Mouse (Mus musculus) limb, embryonic 15.5 days (tissue): ENCODE measurements at regions not wholly inside any gene's neighbourhood (a gene's known extent, or its start where the extent isn't known, plus 50 kb on each side); places are given as distances from the start of the nearest gene placed in this dataset.

Source experiments
- ATAC-seq: fragments of 200-750 bp; cut with Nextera tagmentation; 2 replicates; pipeline ENCODE4 v1.8.0; 2017; ENCODE audit warnings: low read depth, moderate TSS enrichment; ENCODE audit not compliant: insufficient number of reproducible peaks, low FRiP score, low TSS enrichment
- H3K27ac ChIP-seq: fragments of 300-500 bp; sonication (generic); 2 replicates; pipeline ENCODE4 v1.5.1; 2015; ENCODE audit warnings: moderate library complexity, mild to moderate bottlenecking, inconsistent platforms
- H3K27me3 ChIP-seq: fragments of 300-500 bp; sonication (generic); 2 replicates; pipeline ENCODE4 v1.6.1; 2015; ENCODE audit warnings: inconsistent platforms
- H3K36me3 ChIP-seq: fragments of 300-500 bp; sonication (generic); 2 replicates; pipeline ENCODE4 v1.6.1; 2015; ENCODE audit warnings: inconsistent platforms
- H3K4me1 ChIP-seq: fragments of 300-500 bp; sonication (generic); 2 replicates; pipeline ENCODE4 v1.6.1; 2015; ENCODE audit warnings: inconsistent platforms
- H3K4me2 ChIP-seq: fragments of 300-500 bp; sonication (generic); 2 replicates; pipeline ENCODE4 v1.6.1; 2015; ENCODE audit warnings: mild to moderate bottlenecking, inconsistent platforms
- H3K4me3 ChIP-seq: fragments of 300-500 bp; sonication (generic); 2 replicates; pipeline ENCODE4 v1.5.1; 2015; ENCODE audit warnings: mild to moderate bottlenecking, inconsistent platforms
- H3K9ac ChIP-seq: fragments of 300-500 bp; sonication (generic); 2 replicates; pipeline ENCODE4 v1.6.1; 2015; ENCODE audit warnings: inconsistent platforms
- H3K9me3 ChIP-seq: fragments of 300-500 bp; sonication (generic); 2 replicates; pipeline ENCODE4 v1.6.1; 2016; ENCODE audit warnings: inconsistent platforms
- WGBS: fragments of 180-500 bp; shearing (Covaris S2); methylation state at CpG from one replicate; pipeline ENCODE4 v1.1.7; 2015; 5-methylcytosine and 5-hydroxymethylcytosine counted together

- no peak overlapping the region for H3K4me3 ChIP-seq
- H3K9me3 ChIP-seq, result no peaks in the 10 kb centered on the region
- ATAC-seq, result no peak
- H3K27me3 ChIP-seq, result no peaks in the 10 kb centered on the region
- no peak overlapping the region for H3K27ac ChIP-seq
- 67% methylated on average over 4 of the region's 4 CpGs for WGBS
- no peak overlapping the region for H3K4me2 ChIP-seq
- no peak overlapping the region for H3K9ac ChIP-seq
- H3K4me1 ChIP-seq, result no peaks in the 10 kb centered on the region
- H3K36me3 ChIP-seq, result no peaks in the 10 kb centered on the region
Observed at GRCm38 (mm10) chr10:46185763-46186458, 608.3 kb downstream of the Hace1 start.

DNA sequence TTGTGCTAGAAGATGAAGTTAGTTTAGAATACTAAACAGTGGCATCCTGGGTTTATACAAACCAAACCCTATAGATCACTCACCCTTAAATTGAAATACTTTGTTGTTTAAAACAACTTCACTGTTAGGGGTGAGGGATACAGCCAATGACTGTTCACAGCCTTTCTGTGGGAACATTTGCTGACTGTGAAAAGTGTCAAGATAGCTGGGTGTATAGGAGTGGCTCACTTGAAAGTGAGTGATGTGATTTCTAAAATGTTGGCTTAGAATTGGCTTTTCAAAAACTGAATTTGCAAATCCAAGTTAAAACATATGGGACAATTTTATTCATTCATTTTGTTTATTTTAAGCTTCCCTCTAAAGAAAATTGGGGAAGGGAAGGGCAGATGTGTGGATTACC, 616.5 kb downstream of the Hace1 start:
- ATAC-seq, result no peak
- no peaks in the 10 kb centered on the region for H3K9me3 ChIP-seq
- no peak overlapping the region for H3K4me2 ChIP-seq
- H3K4me3 ChIP-seq, result no peak overlapping the region
- no peaks in the 10 kb centered on the region for H3K27me3 ChIP-seq
- no peaks in the 10 kb centered on the region for H3K4me1 ChIP-seq
- no peak overlapping the region for H3K9ac ChIP-seq
- no peaks in the 10 kb centered on the region for H3K36me3 ChIP-seq
- H3K27ac ChIP-seq, result no peak overlapping the region

GRCm38 (mm10) chr10:46226837-46227402, 649.3 kb downstream of the Hace1 start:
- no peaks in the 10 kb centered on the region for H3K27me3 ChIP-seq
- no peaks in the 10 kb centered on the region for H3K4me1 ChIP-seq
- no peaks in the 10 kb centered on the region for H3K9me3 ChIP-seq
- H3K9ac ChIP-seq, result no peak overlapping the region
- H3K4me3 ChIP-seq, result no peak overlapping the region
- H3K36me3 ChIP-seq, result no peaks in the 10 kb centered on the region
- no peak for ATAC-seq
- no peak overlapping the region for H3K4me2 ChIP-seq
- WGBS, result 77% methylated on average over 7 of the region's 7 CpGs
- H3K27ac ChIP-seq, result no peak overlapping the region

DNA sequence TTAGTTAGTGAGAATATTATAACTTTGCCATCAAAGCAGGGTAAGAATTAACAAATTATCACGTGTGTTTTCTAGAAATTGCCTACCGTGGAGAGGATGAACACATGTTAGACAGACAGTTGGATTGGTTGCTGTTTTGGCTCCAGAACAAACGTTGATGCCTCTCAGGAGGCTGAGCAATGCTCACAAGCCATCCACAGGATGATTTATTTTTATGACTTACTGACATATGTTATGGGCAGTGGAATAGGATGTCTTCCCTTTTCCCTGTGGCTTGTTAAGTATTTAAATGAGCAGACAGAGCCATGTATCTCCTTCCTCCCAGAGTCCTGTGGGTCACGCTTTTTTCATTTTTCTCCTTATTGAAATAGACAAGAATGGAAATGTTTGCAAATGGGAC, 652.0 kb downstream of the Hace1 start:
- H3K4me2 ChIP-seq, result no peak overlapping the region
- no peak overlapping the region for H3K4me3 ChIP-seq
- H3K27me3 ChIP-seq, result no peaks in the 10 kb centered on the region
- 50% methylated on average over 4 of the region's 4 CpGs for WGBS
- H3K36me3 ChIP-seq, result no peaks in the 10 kb centered on the region
- ATAC-seq, result no peak
- no peak overlapping the region for H3K27ac ChIP-seq
- no peak overlapping the region for H3K9ac ChIP-seq
- H3K9me3 ChIP-seq, result no peaks in the 10 kb centered on the region
- no peaks in the 10 kb centered on the region for H3K4me1 ChIP-seq

- ATAC-seq, result no peak
- H3K4me3 ChIP-seq, result no peak overlapping the region
- H3K27ac ChIP-seq, result no peak overlapping the region
- no peaks in the 10 kb centered on the region for H3K36me3 ChIP-seq
- H3K9ac ChIP-seq, result no peak overlapping the region
- H3K4me1 ChIP-seq, result no peaks in the 10 kb centered on the region
- no peak overlapping the region for H3K4me2 ChIP-seq
- WGBS, result 25% methylated on average over 2 of the region's 2 CpGs
- H3K27me3 ChIP-seq, result no peaks in the 10 kb centered on the region
- H3K9me3 ChIP-seq, result no peaks in the 10 kb centered on the region
Observed at GRCm38 (mm10) chr10:46235581-46235980, 658.0 kb downstream of the Hace1 start.

DNA sequence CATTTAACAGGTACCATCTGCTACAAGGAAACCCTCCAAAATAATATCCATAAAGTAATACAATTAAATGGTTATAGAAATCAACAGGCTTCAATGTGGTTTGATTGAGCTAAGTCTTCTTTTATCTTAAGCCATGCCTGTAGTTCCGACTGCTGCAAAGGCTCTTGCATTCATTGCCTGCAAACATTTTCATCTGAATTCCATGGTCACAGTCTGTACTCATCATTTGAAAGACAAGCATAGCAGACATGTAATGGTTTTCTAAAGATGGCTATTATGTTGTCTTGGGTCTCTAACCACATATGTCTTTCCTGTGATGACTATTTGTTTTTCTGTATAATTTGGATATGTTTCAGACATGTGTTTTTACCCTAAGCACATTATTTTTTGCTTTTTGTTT, 677.9 kb downstream of the Hace1 start:
- no peak for ATAC-seq
- Histone ChIP-seq H3K4me1 (no peaks in the 10 kb centered on the region), H3K9ac (no peak overlapping the region), H3K27ac (no peak overlapping the region), H3K9me3 (no peaks in the 10 kb centered on the region), H3K36me3 (no peaks in the 10 kb centered on the region), H3K4me3 (no peak overlapping the region), H3K4me2 (no peak overlapping the region), H3K27me3 (no peaks in the 10 kb centered on the region)
- WGBS, result 82% methylated on average over 1 of the region's 1 CpGs

GRCm38 (mm10) chr10:46269710-46270109, 692.1 kb downstream of the Hace1 start:
- no peak overlapping the region for H3K4me2 ChIP-seq
- H3K4me3 ChIP-seq, result no peak overlapping the region
- ATAC-seq, result no peak
- no peaks in the 10 kb centered on the region for H3K36me3 ChIP-seq
- H3K9me3 ChIP-seq, result no peaks in the 10 kb centered on the region
- no peaks in the 10 kb centered on the region for H3K4me1 ChIP-seq
- H3K27me3 ChIP-seq, result no peaks in the 10 kb centered on the region
- no peak overlapping the region for H3K9ac ChIP-seq
- 93% methylated on average over 1 of the region's 1 CpGs for WGBS
- no peak overlapping the region for H3K27ac ChIP-seq

GRCm38 (mm10) chr10:46273846-46274245, 696.2 kb downstream of the Hace1 start:
- Histone ChIP-seq H3K4me2 (no peak overlapping the region), H3K36me3 (no peaks in the 10 kb centered on the region), H3K4me3 (no peak overlapping the region), H3K27ac (no peak overlapping the region), H3K27me3 (no peaks in the 10 kb centered on the region), H3K4me1 (no peaks in the 10 kb centered on the region), H3K9ac (no peak overlapping the region), H3K9me3 (no peaks in the 10 kb centered on the region)
- no peak for ATAC-seq
- WGBS, result 44% methylated on average over 1 of the region's 1 CpGs

DNA sequence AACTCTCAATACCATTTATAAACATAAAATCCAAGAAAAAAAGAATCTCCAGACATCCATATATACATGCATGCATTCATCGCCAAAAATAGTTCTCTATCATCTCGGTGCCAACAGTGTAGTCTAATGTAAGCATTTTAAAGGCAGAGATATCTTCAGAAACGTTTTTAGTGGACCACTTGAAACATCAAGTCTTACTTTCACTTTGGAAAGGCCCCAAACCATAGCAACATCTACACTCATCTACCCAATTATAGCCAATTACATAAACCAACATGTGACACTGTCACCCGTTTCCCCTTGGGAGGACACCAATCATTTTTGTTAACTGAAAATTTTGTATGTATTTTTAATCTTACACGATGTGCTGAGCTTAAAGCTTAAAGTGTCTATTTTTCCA, 716.7 kb downstream of the Hace1 start:
- WGBS, result 75% methylated on average over 5 of the region's 5 CpGs

GRCm38 (mm10) chr10:46298352-46298751, 720.7 kb downstream of the Hace1 start:
- no peaks in the 10 kb centered on the region for H3K27me3 ChIP-seq
- H3K9me3 ChIP-seq, result no peaks in the 10 kb centered on the region
- H3K4me2 ChIP-seq, result no peak overlapping the region
- no peak for ATAC-seq
- 60% methylated on average over 5 of the region's 5 CpGs for WGBS
- H3K4me1 ChIP-seq, result no peaks in the 10 kb centered on the region
- no peak overlapping the region for H3K4me3 ChIP-seq
- H3K27ac ChIP-seq, result no peak overlapping the region
- H3K36me3 ChIP-seq, result no peaks in the 10 kb centered on the region
- no peak overlapping the region for H3K9ac ChIP-seq

More for the DNA sequence above, 716.7 kb downstream of the Hace1 start:
- Histone ChIP-seq H3K9ac (no peak overlapping the region), H3K4me3 (no peak overlapping the region), H3K4me1 (no peaks in the 10 kb centered on the region), H3K27me3 (no peaks in the 10 kb centered on the region), H3K9me3 (no peaks in the 10 kb centered on the region), H3K36me3 (no peaks in the 10 kb centered on the region), H3K27ac (no peak overlapping the region), H3K4me2 (no peak overlapping the region)
- ATAC-seq, result no peak

GRCm38 (mm10) chr10:46299521-46299920, 721.9 kb downstream of the Hace1 start:
- no peaks in the 10 kb centered on the region for H3K9me3 ChIP-seq
- H3K27ac ChIP-seq, result no peak overlapping the region
- no peak overlapping the region for H3K9ac ChIP-seq
- H3K27me3 ChIP-seq, result no peaks in the 10 kb centered on the region
- no peaks in the 10 kb centered on the region for H3K36me3 ChIP-seq
- no peak overlapping the region for H3K4me2 ChIP-seq
- ATAC-seq, result no peak
- no peaks in the 10 kb centered on the region for H3K4me1 ChIP-seq
- H3K4me3 ChIP-seq, result no peak overlapping the region
- WGBS, result 44% methylated on average over 3 of the region's 3 CpGs

DNA sequence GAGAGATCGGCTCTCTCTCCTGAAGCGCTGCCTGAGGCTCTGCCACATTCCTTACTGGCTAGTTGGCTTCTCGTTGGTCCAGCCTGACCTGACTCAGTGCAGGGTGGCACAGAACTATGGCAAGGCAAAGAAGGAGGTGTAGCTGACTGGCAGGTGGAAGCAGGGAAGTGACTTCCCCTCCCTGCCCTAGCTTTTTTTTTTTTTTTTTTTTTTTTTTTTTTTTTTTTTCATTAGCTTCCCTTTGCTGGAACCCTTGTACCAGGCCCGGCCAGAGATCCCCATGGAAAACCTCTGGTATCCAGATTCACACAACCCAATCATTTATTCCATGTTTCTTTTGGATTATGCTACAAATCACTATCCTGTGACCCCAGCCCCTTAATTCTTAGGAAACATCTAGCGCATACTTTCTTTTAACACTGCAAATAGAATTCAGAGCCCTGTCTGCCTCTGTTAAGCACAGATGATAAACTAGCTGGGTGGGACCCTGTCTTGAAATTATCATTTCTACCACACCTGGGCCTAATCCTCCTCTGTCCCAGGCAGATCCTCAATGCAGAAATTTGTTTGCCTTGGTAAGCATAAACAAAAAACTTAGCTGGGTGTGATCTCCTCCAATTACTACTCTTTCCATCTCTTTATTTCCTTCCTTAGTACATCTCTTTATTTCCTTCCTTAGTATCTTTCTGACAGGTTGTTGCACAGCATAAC, 742.9 kb downstream of the Hace1 start:
- ATAC-seq, result no peak
- Histone ChIP-seq H3K36me3 (no peaks in the 10 kb centered on the region), H3K27me3 (no peaks in the 10 kb centered on the region), H3K9ac (no peak overlapping the region), H3K4me3 (no peak overlapping the region), H3K4me1 (no peaks in the 10 kb centered on the region), H3K27ac (no peak overlapping the region), H3K9me3 (no peaks in the 10 kb centered on the region), H3K4me2 (no peak overlapping the region)
- 79% methylated on average over 5 of the region's 5 CpGs for WGBS
